In the genomic region with DNA sequence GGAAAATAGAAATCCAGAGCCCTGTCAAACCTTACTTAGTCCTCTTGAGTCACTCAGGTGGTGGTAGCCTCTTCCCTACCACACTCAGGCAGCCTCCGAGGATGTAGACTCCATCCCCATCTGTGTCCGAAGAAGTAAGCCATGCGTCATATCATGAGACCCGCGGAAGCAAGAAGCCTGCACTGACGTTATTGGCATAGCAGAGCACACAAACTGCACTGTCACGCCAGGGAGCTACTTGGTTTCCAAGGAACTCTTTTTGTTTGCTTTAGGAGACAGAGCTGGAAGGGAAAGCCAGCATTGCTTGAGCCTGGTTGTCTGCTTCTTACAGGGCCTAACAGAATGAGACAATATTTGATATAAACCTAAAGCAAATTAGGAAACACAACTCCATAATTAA, we compare ENCODE assay signal across 16 mouse cellular contexts.
A peak's percentile ranks its signal among the peaks of the same experiment; 100 is the strongest.
DNase-seq lines count a peak whose midpoint lies in the region; TF ChIP-seq lines count a peak whose summit lies in the region.
"Had no signal": no experiment of that assay in that cellular context is flagged by ENCODE, and none has a peak within 500 bp of the region (broad histone marks: within the 10 kb centered on the region; RNA-seq: fewer than 3 reads in every experiment).

No protein-coding gene starts in this region.

- TF ChIP-seq CTCF in gastrocnemius, adult 2 months (IDR thresholded peaks at IDR 0.05) = no peak
- no peak for TF ChIP-seq CTCF in lung, adult 2 months (IDR thresholded peaks at IDR 0.05; ENCODE audit: insufficient read depth, low read length)

- intact Hi-C loops in gastrocnemius, adult 2 months (cut with DNase I) = no loop called here

- TF ChIP-seq POLR2A in lung, adult 2 months (IDR thresholded peaks at IDR 0.05; ENCODE audit: borderline replicate concordance, extremely low read depth, low read depth, low read length) = no peak

- peak overlapping the region; percentile 55 for H3K27ac ChIP-seq in gastrocnemius, adult 2 months
- H3K27ac ChIP-seq: limb, embryonic 10.5 days; neural tube, embryonic 13.5 days had no signal

- 67% methylated on average over 7 of the region's 7 CpGs for WGBS in lung, adult 2 months

- H3K4me1 ChIP-seq in lung, adult 2 months (ENCODE audit: control insufficient read depth, insufficient read depth, low read length) = no peaks in the 10 kb centered on the region
- H3K4me1 ChIP-seq: limb, embryonic 10.5 days; neural tube, embryonic 13.5 days had no signal

- H3K4me3 ChIP-seq in gastrocnemius, adult 2 months = no peak overlapping the region
- H3K4me3 ChIP-seq in lung, adult 2 months (replicated peaks; ENCODE audit: extremely low read depth, low read depth, low read length) = no peak overlapping the region
- H3K4me3 ChIP-seq: erythroblast, embryonic 14.5 days; limb, embryonic 10.5 days; neural tube, embryonic 13.5 days had no signal

- DNase-seq in gastrocnemius, adult 2 months = peak; percentile 31
- no peak for DNase-seq in gastrocnemius, postnatal 10 days
- DNase-seq in lung, postnatal 10 days = peak; percentile 27
- no peak for DNase-seq in lung, adult 2 months
- DNase-seq in lung, postnatal 25 days (ENCODE audit: low spot score) = peak; percentile 9
- peak; percentile 32 for DNase-seq in telencephalon, adult 2 months (ENCODE audit: low read depth, low spot score)
- DNase-seq in cerebellum, adult 9-11 months = no peak
- DNase-seq: adrenal gland, postnatal 36 days; cerebellum, postnatal 36 days; heart, postnatal 4 days; kidney, adult 9 months; kidney, postnatal 4 days; thymus, adult 2 months had no signal

Comparison
In these comparisons a context has a peak if more than half of its experiments do, and no peak if none do; other contexts are left out.
1. DNase-seq: peak in gastrocnemius, adult 2 months (single experiment), lung, postnatal 10 days (single experiment), lung, postnatal 25 days (single experiment) and telencephalon, adult 2 months (single experiment); none in gastrocnemius, postnatal 10 days (single experiment), lung, adult 2 months (single experiment) and cerebellum, adult 9-11 months (single experiment).